7 mouse cellular contexts compared by ENCODE assay signal in the genomic region with DNA sequence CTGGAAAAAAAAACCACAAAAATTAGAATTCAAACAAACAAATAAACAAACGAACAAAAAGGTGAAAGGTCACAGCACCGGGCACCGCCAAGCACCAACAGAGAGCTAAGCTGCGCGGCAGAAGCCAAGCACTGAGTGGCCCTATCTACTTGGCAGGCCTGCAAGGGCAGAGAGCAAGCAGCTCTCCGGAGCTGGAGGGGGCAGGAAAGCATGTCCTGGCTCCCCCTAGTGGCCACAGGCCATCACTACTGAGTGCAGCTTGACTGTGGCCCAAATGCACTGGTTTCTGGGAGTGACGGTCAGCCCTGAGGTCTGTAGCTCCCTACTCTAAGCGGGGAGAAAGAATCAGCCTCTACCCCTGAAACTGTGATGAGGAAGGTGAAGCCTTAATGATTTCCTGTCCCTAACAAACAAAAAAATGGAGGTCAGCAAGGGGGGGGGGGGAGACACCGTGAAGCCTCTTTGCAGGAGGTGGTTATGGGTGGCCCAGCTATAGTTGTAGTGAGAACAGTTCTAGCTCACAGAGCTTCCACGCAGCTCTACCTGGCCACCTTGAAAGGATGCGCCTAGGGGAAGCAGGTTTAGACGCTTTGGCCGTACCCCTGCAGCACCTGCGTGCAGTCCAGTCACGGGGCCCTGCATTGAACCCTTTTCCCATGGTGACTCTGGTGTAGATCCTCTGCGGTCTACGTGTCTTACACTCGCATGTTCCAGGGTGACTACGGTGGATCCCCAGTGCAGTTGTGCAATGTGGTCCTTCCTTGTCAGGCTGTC.
DNase-seq lines count a peak whose midpoint lies in the region; ATAC-seq and TF ChIP-seq lines count a peak whose summit lies in the region.

No protein-coding gene starts in this region.

- H3K4me2 ChIP-seq in intestine, postnatal 0 days (replicated peaks; ENCODE audit: low read depth), result no peak overlapping the region
- H3K4me2 ChIP-seq in midbrain, embryonic 12.5 days (replicated peaks), result no peak overlapping the region

- ATAC-seq in granulocyte monocyte progenitor cell, adult 5-6 weeks (replicated peaks; ENCODE audit: poor library complexity, severe bottlenecking), result peak; percentile 89
- peak; percentile 64 for ATAC-seq in intestine, postnatal 0 days
- peak; percentile 93 for ATAC-seq in midbrain, embryonic 12.5 days (ENCODE audit: low FRiP score, low read depth)

- H3K4me1 ChIP-seq in embryonic facial prominence, embryonic 10.5 days, result peaks cover 11% of the 10 kb centered on the region
- H3K4me1 ChIP-seq in intestine, postnatal 0 days (replicated peaks; ENCODE audit: control insufficient read depth, insufficient read depth, low read length), result 0 out of 2 replicates have a peak, but pooled peaks cover 5% of the 10 kb centered on the region
- H3K4me1 ChIP-seq in midbrain, embryonic 12.5 days, result no peaks in the 10 kb centered on the region

- H3K4me3 ChIP-seq in embryonic facial prominence, embryonic 10.5 days, result no peak overlapping the region
- no peak overlapping the region for H3K4me3 ChIP-seq in intestine, postnatal 0 days (ENCODE audit: low read depth, low read length)
- no peak overlapping the region for H3K4me3 ChIP-seq in midbrain, embryonic 12.5 days

- H3K9me3 ChIP-seq in embryonic facial prominence, embryonic 10.5 days, result no peaks in the 10 kb centered on the region
- H3K9me3 ChIP-seq in intestine, postnatal 0 days (ENCODE audit: control insufficient read depth), result no peaks in the 10 kb centered on the region
- H3K9me3 ChIP-seq in midbrain, embryonic 12.5 days, result no peaks in the 10 kb centered on the region

- no peaks in the 10 kb centered on the region; the same call in 1 of the 2 replicates for H3K36me3 ChIP-seq in embryonic facial prominence, embryonic 10.5 days (replicated peaks)
- peaks cover 12% of the 10 kb centered on the region; the same call in 1 of the 2 replicates for H3K36me3 ChIP-seq in intestine, postnatal 0 days (ENCODE audit: control insufficient read depth, insufficient read depth)
- no peaks in the 10 kb centered on the region for H3K36me3 ChIP-seq in midbrain, embryonic 12.5 days

- H3K27ac ChIP-seq in embryonic facial prominence, embryonic 10.5 days (replicated peaks), result no peak overlapping the region
- H3K27ac ChIP-seq in intestine, postnatal 0 days (ENCODE audit: low read depth, low read length), result no peak overlapping the region
- H3K27ac ChIP-seq in midbrain, embryonic 12.5 days (replicated peaks), result no peak overlapping the region

- WGBS in embryonic facial prominence, embryonic 10.5 days, result 56% methylated on average over 19 of the region's 19 CpGs
- 56% methylated on average over 19 of the region's 19 CpGs for WGBS in intestine, postnatal 0 days
- WGBS in midbrain, embryonic 12.5 days, result 54% methylated on average over 19 of the region's 19 CpGs

- TF ChIP-seq CTCF in intestine, postnatal 0 days (IDR thresholded peaks at IDR 0.05; ENCODE audit: low read depth), result peak; percentile 99

- intact Hi-C loops in left cerebral cortex, postnatal 4 days (cut with DNase I), result no loop called here

- DNase-seq in adrenal gland, postnatal 10 days, result peak; percentile 96
- DNase-seq in embryonic facial prominence, embryonic 10.5 days (ENCODE audit: low spot score), result peak; percentile 88
- peak; percentile 95 for DNase-seq in left cerebral cortex, postnatal 4 days
- peak; percentile 93 for DNase-seq in skeletal muscle tissue, adult 2 months (ENCODE audit: low read depth, low spot score)

- H3K27me3 ChIP-seq in embryonic facial prominence, embryonic 10.5 days (replicated peaks; ENCODE audit: low read depth, poor library complexity, severe bottlenecking), result no peaks in the 10 kb centered on the region
- no peaks in the 10 kb centered on the region for H3K27me3 ChIP-seq in intestine, postnatal 0 days (replicated peaks; ENCODE audit: control insufficient read depth, insufficient read depth, low read length)
- H3K27me3 ChIP-seq in midbrain, embryonic 12.5 days, result no peaks in the 10 kb centered on the region

- H3K9ac ChIP-seq in intestine, postnatal 0 days (ENCODE audit: low read depth, low read length), result no peak overlapping the region
- H3K9ac ChIP-seq in midbrain, embryonic 12.5 days (replicated peaks), result no peak overlapping the region
